Mouse (Mus musculus): Measurements from ENCODE around the gene Wdr13. TPM values are rescaled to one million over a fixed set of nuclear protein-coding genes. Genes with fewer than 3 reads are reported as not detected.

Gene Wdr13
- polyA plus RNA-seq (2014; fragmentation: Illumina TruSeq; extraction: RNeasy Lipid Tissue Mini Kit (QIAGEN cat#74804); ENCODE audit: low read depth, low replicate concordance) = 50.3 TPM

GRCm38 (mm10) chrX:8132017-8132976 lies at the start of gene Wdr13:
Gene Wdr13, minus strand, starts transcription at chrX:8132892.

GRCm38 (mm10) chrX:8175504-8176385 lies 43.1 kb upstream of the Wdr13 start, which contains the start of gene Tbc1d25:
Gene Tbc1d25, minus strand, starts transcription at chrX:8176181.

GRCm38 (mm10) chrX:8145153-8145991 lies 12.7 kb upstream of the Wdr13 start, which contains the start of gene Rbm3:
Gene Rbm3, minus strand, starts transcription at chrX:8145880.

GRCm38 (mm10) chrX:8090346-8090953 lies 42.2 kb downstream of the Wdr13 start, which contains the start of gene Was:
Gene Was, minus strand, starts transcription at chrX:8090498.

GRCm38 (mm10) chrX:8074430-8075014 lies 58.2 kb downstream of the Wdr13 start, which contains the start of gene Suv39h1:
Gene Suv39h1, minus strand, starts transcription at chrX:8074760.

Other genes with a start within 250 kb of the Wdr13 start
- gene Slc35a2, start 248.9 kb downstream of the Wdr13 start, polyA plus RNA-seq (2014; fragmentation: Illumina TruSeq; extraction: RNeasy Lipid Tissue Mini Kit (QIAGEN cat#74804); ENCODE audit: low read depth, low replicate concordance) = 32.2 TPM
- 57.6 TPM for gene Pqbp1, start 233.6 kb downstream of the Wdr13 start, polyA plus RNA-seq (2014; fragmentation: Illumina TruSeq; extraction: RNeasy Lipid Tissue Mini Kit (QIAGEN cat#74804); ENCODE audit: low read depth, low replicate concordance)
- gene Timm17b, start 233.5 kb downstream of the Wdr13 start, polyA plus RNA-seq (2014; fragmentation: Illumina TruSeq; extraction: RNeasy Lipid Tissue Mini Kit (QIAGEN cat#74804); ENCODE audit: low read depth, low replicate concordance) = 38.1 TPM
- gene Gm10491, start 225.1 kb downstream of the Wdr13 start, polyA plus RNA-seq (2014; fragmentation: Illumina TruSeq; extraction: RNeasy Lipid Tissue Mini Kit (QIAGEN cat#74804); ENCODE audit: low read depth, low replicate concordance) = not detected
- gene Gm10490, start 223.3 kb downstream of the Wdr13 start, polyA plus RNA-seq (2014; fragmentation: Illumina TruSeq; extraction: RNeasy Lipid Tissue Mini Kit (QIAGEN cat#74804); ENCODE audit: low read depth, low replicate concordance) = not detected
- gene Pcsk1n, start 213.1 kb downstream of the Wdr13 start, polyA plus RNA-seq (2014; fragmentation: Illumina TruSeq; extraction: RNeasy Lipid Tissue Mini Kit (QIAGEN cat#74804); ENCODE audit: low read depth, low replicate concordance) = 0.57 TPM
- gene Eras, start 204.3 kb downstream of the Wdr13 start, polyA plus RNA-seq (2014; fragmentation: Illumina TruSeq; extraction: RNeasy Lipid Tissue Mini Kit (QIAGEN cat#74804); ENCODE audit: low read depth, low replicate concordance) = not detected
- gene Hdac6, start 185.0 kb downstream of the Wdr13 start, polyA plus RNA-seq (2014; fragmentation: Illumina TruSeq; extraction: RNeasy Lipid Tissue Mini Kit (QIAGEN cat#74804); ENCODE audit: low read depth, low replicate concordance) = 121 TPM
- gene Gata1, start 154.8 kb downstream of the Wdr13 start, polyA plus RNA-seq (2014; fragmentation: Illumina TruSeq; extraction: RNeasy Lipid Tissue Mini Kit (QIAGEN cat#74804); ENCODE audit: low read depth, low replicate concordance) = 0.26 TPM
- gene Glod5, start 114.4 kb downstream of the Wdr13 start, polyA plus RNA-seq (2014; fragmentation: Illumina TruSeq; extraction: RNeasy Lipid Tissue Mini Kit (QIAGEN cat#74804); ENCODE audit: low read depth, low replicate concordance) = 0.91 TPM
- 15.3 TPM for gene Suv39h1, start 58.1 kb downstream of the Wdr13 start, polyA plus RNA-seq (2014; fragmentation: Illumina TruSeq; extraction: RNeasy Lipid Tissue Mini Kit (QIAGEN cat#74804); ENCODE audit: low read depth, low replicate concordance)
- 9.3 TPM for gene Was, start 42.4 kb downstream of the Wdr13 start, polyA plus RNA-seq (2014; fragmentation: Illumina TruSeq; extraction: RNeasy Lipid Tissue Mini Kit (QIAGEN cat#74804); ENCODE audit: low read depth, low replicate concordance)
- 373 TPM for gene Rbm3, start 13.0 kb upstream of the Wdr13 start, polyA plus RNA-seq (2014; fragmentation: Illumina TruSeq; extraction: RNeasy Lipid Tissue Mini Kit (QIAGEN cat#74804); ENCODE audit: low read depth, low replicate concordance)
- 6.0 TPM for gene Tbc1d25, start 43.3 kb upstream of the Wdr13 start, polyA plus RNA-seq (2014; fragmentation: Illumina TruSeq; extraction: RNeasy Lipid Tissue Mini Kit (QIAGEN cat#74804); ENCODE audit: low read depth, low replicate concordance)
- 62.2 TPM for gene Ebp, start 60.6 kb upstream of the Wdr13 start, polyA plus RNA-seq (2014; fragmentation: Illumina TruSeq; extraction: RNeasy Lipid Tissue Mini Kit (QIAGEN cat#74804); ENCODE audit: low read depth, low replicate concordance)
- 15.1 TPM for gene Porcn, start 73.6 kb upstream of the Wdr13 start, polyA plus RNA-seq (2014; fragmentation: Illumina TruSeq; extraction: RNeasy Lipid Tissue Mini Kit (QIAGEN cat#74804); ENCODE audit: low read depth, low replicate concordance)
- gene Ftsj1, start 119.5 kb upstream of the Wdr13 start, polyA plus RNA-seq (2014; fragmentation: Illumina TruSeq; extraction: RNeasy Lipid Tissue Mini Kit (QIAGEN cat#74804); ENCODE audit: low read depth, low replicate concordance) = 26.9 TPM
- 1,544 TPM for gene Slc38a5, start 138.2 kb upstream of the Wdr13 start, polyA plus RNA-seq (2014; fragmentation: Illumina TruSeq; extraction: RNeasy Lipid Tissue Mini Kit (QIAGEN cat#74804); ENCODE audit: low read depth, low replicate concordance)
- not detected for gene Ssxb10, start 194.5 kb upstream of the Wdr13 start, polyA plus RNA-seq (2014; fragmentation: Illumina TruSeq; extraction: RNeasy Lipid Tissue Mini Kit (QIAGEN cat#74804); ENCODE audit: low read depth, low replicate concordance)
- gene Ssxb9, start 234.1 kb upstream of the Wdr13 start, polyA plus RNA-seq (2014; fragmentation: Illumina TruSeq; extraction: RNeasy Lipid Tissue Mini Kit (QIAGEN cat#74804); ENCODE audit: low read depth, low replicate concordance) = not detected

All from adipose tissue, adult 10 weeks (tissue).